Mouse (Mus musculus) bone marrow, adult 2 months (tissue): ENCODE data around the gene Tfe3.

Experiments
- CTCF ChIP-seq: fragments of 200-500 bp; IDR thresholded peaks from 2 replicates; pipeline ENCODE4 v1.5.1; 2011; ENCODE audit warnings: low read length, control low read depth; ENCODE audit not compliant: control insufficient read depth, insufficient read depth
- POLR2A ChIP-seq: fragments of 200-500 bp; IDR thresholded peaks from 2 replicates; pipeline ENCODE4 v1.6.1; 2011; ENCODE audit warnings: low read depth, mild to moderate bottlenecking, control low read depth, low read length, borderline replicate concordance; ENCODE audit not compliant: control insufficient read depth

DNA sequence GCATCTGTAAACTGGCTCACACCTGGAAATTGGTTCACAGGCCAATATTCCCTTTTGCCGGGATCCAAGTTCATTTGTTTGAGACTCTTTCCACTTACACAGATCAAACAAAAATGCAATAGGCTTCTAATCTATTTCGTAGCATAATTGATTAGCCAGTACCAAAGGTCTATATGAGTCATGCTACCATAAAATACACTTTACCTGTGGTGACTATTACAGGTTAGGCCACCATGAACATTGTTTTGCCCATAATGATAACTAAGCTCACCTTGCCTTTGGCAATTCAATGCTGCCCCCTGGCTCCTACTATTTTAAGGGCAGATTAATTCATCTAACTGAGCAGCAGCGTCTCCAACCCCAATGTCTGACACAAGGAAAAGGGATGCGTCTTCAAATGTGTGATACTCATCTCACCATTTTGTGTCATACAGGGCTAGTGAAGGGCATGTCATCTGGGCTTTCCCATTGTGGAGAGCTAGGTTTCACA, 20.3 kb downstream of the Tfe3 start:
- no peak for TF ChIP-seq CTCF
- no peak for TF ChIP-seq POLR2A
